Mouse (Mus musculus): ENCODE data around the gene Il22. TPM values are rescaled to one million over a fixed set of nuclear protein-coding genes. Genes with fewer than 3 reads are reported as not detected.
A peak's percentile ranks its signal among the peaks of the same experiment; 100 is the strongest.
"Not testable (repeated sequence)": the region's sequence is repeated elsewhere in the genome, so short reads cannot be mapped to it uniquely, and the experiment has no call there.

The Il22 gene
- under 1 TPM in 1 of 4 experiments, not detected in 3; 0.46 TPM for total RNA-seq (2022)

DNA sequence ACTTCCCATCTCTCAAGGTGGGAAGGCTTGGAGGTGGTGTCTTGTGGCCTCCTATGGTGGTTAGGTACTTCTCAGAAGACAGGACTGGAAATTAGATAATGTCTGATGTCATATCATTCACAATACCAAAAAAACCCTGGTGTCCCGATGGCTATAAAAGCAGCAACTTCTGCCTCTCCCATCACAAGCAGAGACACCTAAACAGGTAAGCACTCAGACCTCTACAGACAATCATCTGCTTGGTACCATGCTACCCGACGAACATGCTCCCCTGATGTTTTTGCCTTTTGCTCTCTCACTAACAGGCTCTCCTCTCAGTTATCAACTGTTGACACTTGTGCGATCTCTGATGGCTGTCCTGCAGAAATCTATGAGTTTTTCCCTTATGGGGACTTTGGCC is at the start of gene Il22:
Il22 (plus strand) TSS at position 301 of the 400 bp plus-strand sequence.
- DNase-seq (ENCODE audit: low spot score in 2 of 2), result no peak

- no peak for DNase-seq (ENCODE audit: low spot score in 2 of 2)
Observed at GRCm38 (mm10) chr10:118155932-118156331, 48.8 kb upstream of the Il22 start.

DNA sequence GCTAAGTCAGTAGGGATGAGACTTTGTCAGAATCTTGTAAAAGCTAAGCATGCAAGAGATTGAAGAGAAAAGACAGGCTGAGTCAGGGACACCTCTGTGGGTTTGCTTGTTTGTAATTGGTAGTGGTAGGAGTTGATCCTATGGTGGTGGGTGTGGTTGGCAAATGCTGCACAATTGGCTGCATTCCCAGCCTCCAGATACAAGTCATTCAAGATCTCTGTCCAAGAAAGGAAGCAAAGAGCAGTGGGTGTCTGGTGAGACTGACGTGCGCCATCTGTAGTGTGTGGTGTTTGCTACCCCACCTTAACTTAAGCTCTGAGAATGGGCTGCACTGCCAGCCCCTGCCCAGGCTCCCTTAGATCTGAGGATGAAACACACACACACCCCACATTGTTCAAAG is 43.6 kb upstream of the Il22 start:
- peak; percentile 18 to 90 for DNase-seq (ENCODE audit: low spot score in 2 of 2)

DNA sequence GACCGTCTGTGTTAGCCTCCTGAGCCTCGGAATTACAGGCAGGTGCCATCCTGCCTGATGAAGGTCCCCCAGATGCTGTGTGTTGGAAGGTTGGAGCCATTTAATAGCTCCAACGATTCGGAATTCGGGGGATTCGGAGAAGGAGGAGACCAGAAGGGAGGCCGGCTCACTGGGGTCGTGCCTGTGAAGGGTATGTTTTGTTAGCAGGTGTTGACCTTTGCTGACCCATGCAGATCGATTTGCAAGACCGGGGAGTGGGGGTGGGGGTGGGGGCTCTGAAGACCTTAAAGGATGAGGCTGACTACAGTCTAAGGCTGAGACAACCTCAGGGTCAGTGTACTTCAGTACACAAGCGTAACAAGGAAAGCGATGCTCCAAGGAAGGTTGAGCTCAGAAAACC is 35.5 kb upstream of the Il22 start:
- no peak for DNase-seq (ENCODE audit: low spot score in 2 of 2)

DNA sequence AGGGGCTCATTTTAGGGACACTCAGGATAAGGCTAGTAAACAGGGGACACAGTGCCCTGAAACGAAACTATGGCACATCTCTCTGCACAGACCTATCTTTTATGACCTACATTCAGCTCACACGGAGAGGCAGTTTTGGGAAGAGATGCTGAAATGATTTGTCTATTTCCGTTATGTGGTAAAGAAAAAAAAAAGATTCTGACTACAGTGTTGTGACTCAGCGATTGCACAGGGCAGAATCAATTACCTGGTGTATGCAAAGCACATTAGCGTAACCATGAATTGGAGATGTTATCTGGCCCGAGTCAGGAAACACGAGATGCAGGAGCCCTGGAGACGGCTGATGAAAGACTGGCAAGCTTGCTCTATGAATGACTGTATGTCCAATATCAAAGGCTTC is 32.3 kb upstream of the Il22 start:
- no peak for DNase-seq (ENCODE audit: low spot score in 2 of 2)

DNA sequence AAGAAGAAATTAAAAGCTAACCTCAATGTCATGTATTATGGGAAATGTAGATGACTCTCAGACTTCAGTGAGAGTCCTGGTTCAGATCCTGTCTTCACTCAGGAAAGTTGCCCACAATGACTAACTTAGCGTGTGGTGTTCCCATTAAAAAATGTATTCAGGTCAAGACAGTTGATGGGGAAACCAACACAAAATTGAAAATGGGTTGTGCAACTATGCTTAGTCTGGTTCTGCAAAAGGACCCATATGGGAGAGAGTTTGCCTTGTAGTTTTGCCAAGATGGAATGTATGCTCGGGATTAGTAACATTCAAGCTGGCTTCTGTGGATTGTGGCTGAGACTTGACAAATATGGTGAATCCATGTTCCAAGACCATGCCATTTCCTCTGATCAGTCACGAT is 31.9 kb upstream of the Il22 start:
- no peak for DNase-seq (ENCODE audit: low spot score in 2 of 2)

GRCm38 (mm10) chr10:118175542-118175941 is 29.2 kb upstream of the Il22 start:
- not testable (repeated sequence) for DNase-seq (ENCODE audit: low spot score in 2 of 2)

DNA sequence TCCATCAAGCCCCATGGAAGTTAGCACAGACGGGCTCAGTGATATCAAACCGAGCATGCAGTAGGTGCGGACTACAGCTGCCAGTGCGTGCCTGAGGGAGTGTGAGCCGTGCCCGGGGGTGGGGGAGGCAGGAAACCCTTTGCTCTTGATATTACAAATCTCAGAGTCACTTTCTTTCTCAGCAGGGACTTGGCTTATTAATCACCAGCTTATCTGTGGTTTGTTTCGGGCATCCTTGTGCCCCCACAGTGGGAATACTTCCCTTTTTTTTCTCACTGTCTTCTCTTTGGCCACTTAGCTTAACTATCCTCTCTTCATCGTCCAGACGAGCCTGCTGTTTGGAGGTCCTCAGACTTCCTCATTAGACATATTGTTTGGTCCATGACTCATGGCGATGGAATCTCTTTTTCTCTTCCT is 26.0 kb upstream of the Il22 start:
- DNase-seq (ENCODE audit: low spot score in 2 of 2), result no peak

DNA sequence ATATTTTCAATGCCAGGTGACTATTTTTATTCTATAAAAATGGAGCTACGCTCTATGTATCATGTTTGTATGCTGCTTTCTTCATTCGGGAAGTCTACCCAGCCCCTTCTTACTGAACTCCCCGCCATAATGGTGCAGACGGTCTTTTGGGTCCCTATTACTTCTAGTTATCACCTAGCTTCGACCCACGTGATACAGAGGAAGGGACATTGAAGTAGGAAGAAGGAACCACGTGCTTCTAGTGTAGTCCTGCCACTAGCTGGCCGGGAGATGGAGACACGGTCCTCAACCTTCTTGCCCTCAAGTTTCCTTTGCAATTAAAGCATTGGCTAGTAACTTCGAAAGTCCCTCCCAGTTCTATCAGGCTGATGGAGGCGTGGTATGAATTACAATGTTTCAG is 25.5 kb upstream of the Il22 start:
- DNase-seq (ENCODE audit: low spot score in 2 of 2), result no peak

- not testable (repeated sequence) for DNase-seq (ENCODE audit: low spot score in 2 of 2)
Observed at GRCm38 (mm10) chr10:118195150-118195549, 9.6 kb upstream of the Il22 start.

GRCm38 (mm10) chr10:118215719-118216393 is 11.1 kb downstream of the Il22 start:
- not testable (repeated sequence) for DNase-seq (ENCODE audit: low spot score in 2 of 2)

- DNase-seq (ENCODE audit: low spot score in 2 of 2), result not testable (repeated sequence)
Observed at GRCm38 (mm10) chr10:118227629-118228028, 22.9 kb downstream of the Il22 start.

DNA sequence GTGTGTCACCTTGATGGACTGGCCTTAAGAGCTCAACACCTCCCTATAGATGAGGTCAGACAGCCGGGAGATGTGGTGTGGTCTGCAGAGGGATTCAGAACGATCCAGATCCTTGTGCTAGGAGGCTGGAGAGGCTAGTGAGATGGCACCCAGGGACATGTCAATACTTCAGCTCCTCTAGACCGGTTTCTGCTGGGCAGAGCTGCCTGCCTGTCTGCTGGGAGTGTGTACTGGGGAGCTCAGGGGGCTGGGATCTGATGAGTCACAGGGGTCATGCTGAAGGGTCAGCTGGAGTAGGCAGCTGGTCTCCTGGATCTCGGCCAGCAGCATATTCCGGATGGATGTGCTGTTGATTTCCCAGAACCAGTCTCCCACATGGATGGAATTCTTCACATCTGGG is 27.9 kb downstream of the Il22 start:
- DNase-seq (ENCODE audit: low spot score in 2 of 2), result not testable (repeated sequence)

GRCm38 (mm10) chr10:118240680-118241079 is 35.9 kb downstream of the Il22 start, which contains the start of gene Gm32717:
TSS of gene Gm32717 (minus strand) at chr10:118240780.
- not testable (repeated sequence) for DNase-seq (ENCODE audit: low spot score in 2 of 2)

DNA sequence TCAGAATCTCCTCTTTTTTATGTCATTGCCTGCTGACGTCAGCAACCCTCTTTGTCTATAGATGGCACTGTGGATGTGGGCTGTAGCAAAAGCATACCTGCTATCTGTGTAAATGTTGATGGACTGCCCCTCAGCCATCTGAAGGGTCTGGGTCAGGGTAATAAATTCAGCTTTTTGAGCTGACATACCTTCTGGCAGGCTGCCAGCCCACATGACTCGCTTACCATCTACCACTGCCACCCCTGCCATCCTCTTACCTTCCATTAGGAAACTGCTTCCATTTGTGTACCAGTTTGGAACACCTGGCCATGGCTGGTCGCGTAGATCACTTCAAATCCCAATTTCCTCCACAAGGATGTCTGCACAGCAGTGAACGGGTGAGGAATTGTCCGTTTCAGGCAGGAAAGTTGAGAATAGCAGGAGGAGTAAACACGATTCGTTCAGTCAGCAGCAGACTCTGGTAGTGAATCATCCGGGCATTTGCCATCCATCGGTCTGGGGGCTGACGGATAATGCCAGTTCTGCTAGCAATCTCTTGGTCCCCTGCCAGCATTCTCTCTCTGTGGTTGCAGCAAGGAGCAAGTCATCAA is 44.4 kb downstream of the Il22 start:
- peak in 1 of 2 experiments; percentile 9 for DNase-seq (ENCODE audit: low spot score in 2 of 2)

DNA sequence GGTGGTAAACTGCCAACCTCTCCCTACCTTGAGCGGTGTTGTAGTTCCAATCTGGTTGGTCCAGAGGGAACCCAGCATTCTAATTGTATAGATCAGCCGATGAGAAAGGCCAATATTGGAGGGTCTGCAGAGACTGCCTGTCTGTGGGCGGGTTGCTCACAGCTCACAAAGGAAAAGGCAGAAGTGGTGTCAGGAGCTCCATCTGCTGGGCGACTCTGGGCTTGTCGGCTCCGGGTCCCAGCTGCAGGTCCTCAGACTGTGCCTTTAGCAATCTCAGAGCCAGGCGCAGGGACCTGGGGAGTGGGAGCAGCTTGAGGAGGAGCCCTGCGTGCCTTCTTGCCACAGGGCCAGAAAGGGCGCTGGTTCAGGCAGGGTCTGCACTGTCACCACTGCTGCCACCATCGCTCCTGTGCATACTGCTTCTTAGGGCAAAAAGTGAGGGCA is 46.1 kb downstream of the Il22 start:
- no peak for DNase-seq (ENCODE audit: low spot score in 2 of 2)

- not testable (repeated sequence) for DNase-seq (ENCODE audit: low spot score in 2 of 2)
Observed at GRCm38 (mm10) chr10:118258388-118258787, 53.6 kb downstream of the Il22 start, which contains the start of gene Gm32802. TSS of gene Gm32802 (plus strand) at chr10:118258688.

Other genes starting within 250 kb of the Il22 start
- 1 to 10 TPM; 6.2 to 9.9 (median 7.2) TPM for gene Mdm1, start 63.1 kb upstream of the Il22 start, total RNA-seq (2022)
- under 1 TPM; 0.57 to 1.00 (median 0.76) TPM for gene Gm32717, start 35.8 kb downstream of the Il22 start, total RNA-seq (2022)
- gene Gm32802, start 53.7 kb downstream of the Il22 start, total RNA-seq (2022), result under 1 TPM; 0.57 to 1.00 (median 0.76) TPM
- gene Iltifb, start 90.1 kb downstream of the Il22 start, total RNA-seq (2022), result not detected
- gene Gm9040, start 122.0 kb downstream of the Il22 start, total RNA-seq (2022), result not detected
- gene Gm9044, start 127.5 kb downstream of the Il22 start, total RNA-seq (2022), result not detected
- gene Gm9045, start 132.9 kb downstream of the Il22 start, total RNA-seq (2022), result not detected
- not detected for gene Gm9046, start 138.3 kb downstream of the Il22 start, total RNA-seq (2022)
- gene Gm9048, start 143.7 kb downstream of the Il22 start, total RNA-seq (2022), result not detected
- not detected for gene Gm9049, start 149.2 kb downstream of the Il22 start, total RNA-seq (2022)
- not detected for gene Ifng, start 236.1 kb downstream of the Il22 start, total RNA-seq (2022)

Measured in left cerebral cortex, adult 8-10 months (tissue).